Mouse (Mus musculus): ENCODE measurements at regions not wholly inside any gene's neighbourhood (a gene's known extent, or its start where the extent isn't known, plus 50 kb on each side); places are given as distances from the start of the nearest gene placed in this dataset.

DNA sequence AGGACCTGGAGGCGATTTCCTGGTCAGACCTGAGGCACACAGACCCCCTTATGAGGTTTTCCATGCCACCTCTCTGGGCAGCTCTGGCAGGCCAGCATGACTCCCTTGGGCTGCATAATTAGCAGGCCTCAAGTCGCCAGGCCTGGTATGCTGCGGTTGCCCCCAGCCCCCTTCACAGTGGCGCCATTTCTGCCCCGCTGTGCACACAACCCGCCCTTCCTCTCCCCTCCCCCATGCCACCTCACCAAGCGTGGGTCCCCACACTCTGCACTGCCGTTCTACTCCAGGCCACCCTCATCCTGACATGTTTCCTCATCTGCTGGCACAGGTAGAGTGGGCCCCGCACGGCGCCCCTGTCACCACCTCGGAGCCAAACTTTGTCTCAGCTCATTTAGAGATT lies 339.3 kb downstream of the Sox9 start:
- no peak for TF ChIP-seq CTCF (IDR thresholded peaks at IDR 0.05; ENCODE audit: borderline replicate concordance, insufficient read depth, low read depth, low read length)
- no peak for TF ChIP-seq POLR2A (IDR thresholded peaks at IDR 0.05; ENCODE audit: borderline replicate concordance, insufficient read depth, low read length)

Data from cerebellum, adult 2 months (tissue).